Mouse (Mus musculus) limb, embryonic 13.5 days (tissue): ENCODE data around the gene Cd68. TPM values are rescaled to one million over a fixed set of nuclear protein-coding genes. Genes with fewer than 3 reads are reported as not detected.
A peak's percentile ranks its signal among the peaks of the same experiment; 100 is the strongest.

Experiments
- microRNA counts: library from miRNA; unstranded; fragments of <30 nt; microRNA quantifications from one replicate; lab custom pipeline; 2016
- microRNA-seq: library from miRNA; unstranded; fragments of <30 nt; microRNA quantifications from one replicate; pipeline ENCODE4, GENCODE M21; 2016
- polyA plus RNA-seq: library from polyadenylated mRNA; unstranded; fragments of >200 nt; fragmentation: Nextera tagmentation; extraction: Ambion mirVana; gene quantifications from 2 replicates; pipeline ENCODE4 v1.2.1, GENCODE M21; 2015

Cd68 gene
- polyA plus RNA-seq, 1 experiment from 2014 or later, result 14.8 TPM

MicroRNAs encoded within 50 kb of the gene (microRNA counts, 519-probe panel; counts per million panel counts)
- microRNA mmu-miR-1934 (lab: Ali Mortazavi, UCI) (not detected), microRNA mmu-miR-467f (lab: Ali Mortazavi, UCI) (2,875 counts per million, percentile 46 among the panel's probes with 10 or more counts)

Small RNA genes lying within 50 kb of the gene (microRNA-seq; reads per million reads assigned to microRNA genes)
- gene Mir1934 (3.0 reads per million, percentile 12 among the genes with 10 or more reads in this experiment), gene Mir467f (not detected)

Other genes with a start within 250 kb of the Cd68 start
- gene Dnah2, start 117.0 kb downstream of the Cd68 start, polyA plus RNA-seq, result 2.2 and 2.4 TPM in 2 replicates
- 45.8 and 47.6 TPM in 2 replicates for gene Efnb3, start 105.9 kb downstream of the Cd68 start, polyA plus RNA-seq
- gene Wrap53, start 85.9 kb downstream of the Cd68 start, polyA plus RNA-seq, result 28.3 and 31.0 TPM in 2 replicates
- gene Trp53, start 85.8 kb downstream of the Cd68 start, polyA plus RNA-seq, result 158 and 161 TPM in 2 replicates
- 5.7 and 6.0 TPM in 2 replicates for gene Atp1b2, start 60.2 kb downstream of the Cd68 start, polyA plus RNA-seq
- 0.22 TPM in 1 of 2 replicates, not detected in the other for gene Shbg, start 48.2 kb downstream of the Cd68 start, polyA plus RNA-seq
- 24.1 and 28.0 TPM in 2 replicates for gene Sat2, start 44.1 kb downstream of the Cd68 start, polyA plus RNA-seq
- gene Fxr2, start 33.2 kb downstream of the Cd68 start, polyA plus RNA-seq, result 37.3 and 38.0 TPM in 2 replicates
- 0.57 and 0.69 TPM in 2 replicates for gene Sox15, start 10.8 kb downstream of the Cd68 start, polyA plus RNA-seq
- gene Mpdu1, start 3.5 kb downstream of the Cd68 start, polyA plus RNA-seq, result 59.3 and 66.8 TPM in 2 replicates
- 560 and 570 TPM in 2 replicates for gene Eif4a1, start 6.3 kb upstream of the Cd68 start, polyA plus RNA-seq
- 123 and 125 TPM in 2 replicates for gene Senp3, start 15.9 kb upstream of the Cd68 start, polyA plus RNA-seq
- gene Tnfsf13, start 19.6 kb upstream of the Cd68 start, polyA plus RNA-seq, result 0.33 TPM in 1 of 2 replicates, not detected in the other
- 5.9 and 8.0 TPM in 2 replicates for gene Tnfsf12, start 29.7 kb upstream of the Cd68 start, polyA plus RNA-seq
- 3.7 and 4.4 TPM in 2 replicates for gene Tnfsfm13, start 29.9 kb upstream of the Cd68 start, polyA plus RNA-seq
- 27.2 and 28.5 TPM in 2 replicates for gene Polr2a, start 92.5 kb upstream of the Cd68 start, polyA plus RNA-seq
- not detected in 2 replicates for gene Slc35g3, start 95.8 kb upstream of the Cd68 start, polyA plus RNA-seq
- gene Zbtb4, start 99.8 kb upstream of the Cd68 start, polyA plus RNA-seq, result 3.2 and 3.4 TPM in 2 replicates
- gene Chrnb1, start 129.8 kb upstream of the Cd68 start, polyA plus RNA-seq, result 23.6 and 27.7 TPM in 2 replicates
- gene Fgf11, start 135.7 kb upstream of the Cd68 start, polyA plus RNA-seq, result 2.8 and 2.9 TPM in 2 replicates
- 2.5 and 2.6 TPM in 2 replicates for gene Tmem102, start 139.5 kb upstream of the Cd68 start, polyA plus RNA-seq
- gene Gm39566, start 149.1 kb upstream of the Cd68 start, polyA plus RNA-seq, result not detected in 2 replicates
- not detected in 2 replicates for gene Spem2, start 152.3 kb upstream of the Cd68 start, polyA plus RNA-seq
- 0.18 and 0.24 TPM in 2 replicates for gene Spem1, start 156.0 kb upstream of the Cd68 start, polyA plus RNA-seq
- 11.5 and 11.8 TPM in 2 replicates for gene Nlgn2, start 171.6 kb upstream of the Cd68 start, polyA plus RNA-seq
- gene Tmem256, start 172.4 kb upstream of the Cd68 start, polyA plus RNA-seq, result 368 and 376 TPM in 2 replicates
- gene Plscr3, start 180.2 kb upstream of the Cd68 start, polyA plus RNA-seq, result 135 and 140 TPM in 2 replicates
- 1.9 and 2.0 TPM in 2 replicates for gene Tnk1, start 192.6 kb upstream of the Cd68 start, polyA plus RNA-seq
- 0.51 TPM in 1 of 2 replicates, not detected in the other for gene Tmem95, start 211.9 kb upstream of the Cd68 start, polyA plus RNA-seq
- gene Kctd11, start 215.3 kb upstream of the Cd68 start, polyA plus RNA-seq, result 4.3 and 4.4 TPM in 2 replicates
- gene Acap1, start 229.4 kb upstream of the Cd68 start, polyA plus RNA-seq, result 1.1 and 1.5 TPM in 2 replicates
- gene 2810408A11Rik, start 234.8 kb upstream of the Cd68 start, polyA plus RNA-seq, result 16.1 and 19.4 TPM in 2 replicates
- 10.2 and 12.9 TPM in 2 replicates for gene Neurl4, start 234.9 kb upstream of the Cd68 start, polyA plus RNA-seq
- gene Gps2, start 247.7 kb upstream of the Cd68 start, polyA plus RNA-seq, result 90.0 and 90.1 TPM in 2 replicates